Mouse (Mus musculus): Measurements from ENCODE around the gene Pi16.

- no peak for TF ChIP-seq CTCF (IDR thresholded peaks at IDR 0.05; ENCODE audit: control insufficient read depth, insufficient read depth, low read length)
- no peak for TF ChIP-seq POLR2A (IDR thresholded peaks at IDR 0.05; ENCODE audit: borderline replicate concordance, control insufficient read depth, low read depth, low read length)
Measured at GRCm38 (mm10) chr17:29315672-29316465, 1.6 kb upstream of the Pi16 start.

Data from bone marrow, adult 2 months (tissue).